Mouse (Mus musculus) left cerebral cortex, postnatal 10 days (tissue): ENCODE measurements around the gene Spin1. TPM values are rescaled to one million over a fixed set of nuclear protein-coding genes. Genes with fewer than 3 reads are reported as not detected.
"Not testable (repeated sequence)": the region's sequence is repeated elsewhere in the genome, so short reads cannot be mapped to it uniquely, and the experiment has no call there.

Experiments used
- DNase-seq, 2 experiments: peaks; one replicate each; pipeline ENCODE4 v3.0.0; 2021 to 2022; ENCODE audit warnings: low spot score in 2 of 2, mixed read lengths in 1 of 2; ENCODE audit errors: extremely low spot score in 1 of 2
- intact Hi-C: fragments of 180-260 bp; cut with DNase I; formaldehyde crosslinking; loops from one replicate; pipeline ENCODE4 v1.15.1; 2025
- total RNA-seq, 2 experiments: library from RNA; stranded (reverse); gene quantifications; 2 replicates each; pipeline ENCODE4 v1.2.3; 2021

Gene Spin1
- total RNA-seq, 2 experiments from 2014 or later: 204 to 217 TPM

- intact Hi-C loops: no loop called here
- DNase-seq: no peak
Observed at GRCm38 (mm10) chr13:51093430-51093829, 7.2 kb upstream of the Spin1 start.

- DNase-seq: no peak
- intact Hi-C loops: no loop called here
Observed at GRCm38 (mm10) chr13:51094323-51095195, 6.1 kb upstream of the Spin1 start.

- intact Hi-C loops: no loop called here
- DNase-seq: no peak
Observed at GRCm38 (mm10) chr13:51095196-51095715, 5.4 kb upstream of the Spin1 start.

- intact Hi-C loops: no loop called here
- no peak for DNase-seq
Observed at GRCm38 (mm10) chr13:51096644-51097043, 4.0 kb upstream of the Spin1 start.

- DNase-seq: peak in 1 of 2 experiments; percentile 36
- intact Hi-C loops: loop anchor here (5.0 to 10.0 kb wide), 3 partner anchors 73 to 315 kb away; partner anchors contain the start of gene Nxnl2
Observed at GRCm38 (mm10) chr13:51099560-51100232, 984 bp upstream of the Spin1 start.

GRCm38 (mm10) chr13:51101016-51101776 lies 516 bp downstream of the Spin1 start:
- intact Hi-C loops: loop anchor here (5.0 to 10.0 kb wide), 3 partner anchors 71 to 314 kb away; partner anchors contain the start of gene Nxnl2

GRCm38 (mm10) chr13:51101777-51102132 lies 1.1 kb downstream of the Spin1 start:
- intact Hi-C loops: loop anchor here (5.0 to 10.0 kb wide), 3 partner anchors 71 to 313 kb away; partner anchors contain the start of gene Nxnl2
- DNase-seq: no peak

More at GRCm38 (mm10) chr13:51101016-51101776, 516 bp downstream of the Spin1 start:
- DNase-seq: peak; percentile 31 to 81

- intact Hi-C loops: loop anchor here (5.0 to 10.0 kb wide), 3 partner anchors 69 to 312 kb away; partner anchors contain the start of gene Nxnl2
- no peak for DNase-seq
Observed at GRCm38 (mm10) chr13:51103111-51103725, 2.5 kb downstream of the Spin1 start.

- DNase-seq: no peak
- intact Hi-C loops: loop anchor here (5.0 to 10.0 kb wide), 3 partner anchors 68 to 311 kb away; partner anchors contain the start of gene Nxnl2
Observed at GRCm38 (mm10) chr13:51103861-51104650, 3.4 kb downstream of the Spin1 start.

- no peak for DNase-seq
- intact Hi-C loops: loop anchor here (10.0 kb wide), 1 partner anchor 309 kb away; no protein-coding TSS in a partner anchor
Observed at GRCm38 (mm10) chr13:51105861-51106655, 5.4 kb downstream of the Spin1 start.

- intact Hi-C loops: loop anchor here (10.0 kb wide), 1 partner anchor 308 kb away; no protein-coding TSS in a partner anchor
- DNase-seq: no peak
Observed at GRCm38 (mm10) chr13:51106816-51107215, 6.1 kb downstream of the Spin1 start.

GRCm38 (mm10) chr13:51109517-51109916 lies 8.8 kb downstream of the Spin1 start:
- intact Hi-C loops: loop anchor here (10.0 kb wide), 1 partner anchor 305 kb away; no protein-coding TSS in a partner anchor
- no peak for DNase-seq

- intact Hi-C loops: not testable (repeated sequence)
Observed at GRCm38 (mm10) chr13:51114398-51114797, 13.7 kb downstream of the Spin1 start.

GRCm38 (mm10) chr13:51115762-51116161 lies 15.1 kb downstream of the Spin1 start:
- no peak for DNase-seq
- intact Hi-C loops: no loop called here

More at GRCm38 (mm10) chr13:51114398-51114797, 13.7 kb downstream of the Spin1 start:
- DNase-seq: not testable (repeated sequence)

- no peak for DNase-seq
- intact Hi-C loops: no loop called here
Observed at GRCm38 (mm10) chr13:51120734-51121133, 20.1 kb downstream of the Spin1 start.

GRCm38 (mm10) chr13:51121966-51122365 lies 21.3 kb downstream of the Spin1 start:
- intact Hi-C loops: no loop called here
- no peak for DNase-seq
